ENCODE assay signal across 9 mouse cellular contexts in genomic region chr19:44245761-44246171, GRCm38 (mm10). TPM values are rescaled to one million over a fixed set of nuclear protein-coding genes. Genes with fewer than 3 reads are reported as not detected.
A peak's percentile ranks its signal among the peaks of the same experiment; 100 is the strongest.
DNase-seq lines count a peak whose midpoint lies in the region; ATAC-seq and TF ChIP-seq lines count a peak whose summit lies in the region.
"Had no signal": no experiment of that assay in that cellular context is flagged by ENCODE, and none has a peak within 500 bp of the region (broad histone marks: within the 10 kb centered on the region; RNA-seq: fewer than 3 reads in every experiment).

No protein-coding gene starts in this region.

- no peak overlapping the region for H3K4me3 ChIP-seq in embryonic facial prominence, embryonic 12.5 days
- 0 out of 2 replicates have a peak overlapping the region, but pooled peaks have one; percentile 50 for H3K4me3 ChIP-seq in hindbrain, embryonic 13.5 days
- H3K4me3 ChIP-seq in lung, adult 2 months (replicated peaks; ENCODE audit: extremely low read depth, low read depth, low read length) = peak overlapping the region; percentile 47
- H3K4me3 ChIP-seq in small intestine, adult 2 months (ENCODE audit: low read depth, low read length) = no peak overlapping the region
- H3K4me3 ChIP-seq: embryonic facial prominence, embryonic 15.5 days had no signal

- H3K36me3 ChIP-seq in embryonic facial prominence, embryonic 12.5 days = no peaks in the 10 kb centered on the region
- H3K36me3 ChIP-seq in hindbrain, embryonic 13.5 days = no peaks in the 10 kb centered on the region
- H3K36me3 ChIP-seq in small intestine, adult 2 months (ENCODE audit: control insufficient read depth, insufficient read depth, low read length) = no peaks in the 10 kb centered on the region
- H3K36me3 ChIP-seq: embryonic facial prominence, embryonic 15.5 days had no signal

- CTCF ChIA-PET in Patski (lab: Charles Lee) = interaction anchor here (0.7 to 4.5 kb wide), 11 partner anchors 9 to 174 kb away, joined by 3 to 21 read pairs (median 3); partner anchors contain the start of gene Scd2

- no peak for TF ChIP-seq POLR2A in lung, adult 2 months (IDR thresholded peaks at IDR 0.05; ENCODE audit: borderline replicate concordance, extremely low read depth, low read depth, low read length)
- TF ChIP-seq POLR2A in small intestine, adult 2 months (IDR thresholded peaks at IDR 0.05; ENCODE audit: low read depth, low read length) = no peak

- peak overlapping the region; percentile 67 for H3K4me2 ChIP-seq in embryonic facial prominence, embryonic 12.5 days (replicated peaks)
- peak overlapping the region; percentile 77; the same call in 1 of the 2 replicates for H3K4me2 ChIP-seq in hindbrain, embryonic 13.5 days

- no peaks in the 10 kb centered on the region for H3K9me3 ChIP-seq in embryonic facial prominence, embryonic 12.5 days
- H3K9me3 ChIP-seq in hindbrain, embryonic 13.5 days = no peaks in the 10 kb centered on the region
- H3K9me3 ChIP-seq: embryonic facial prominence, embryonic 15.5 days had no signal

- peak; percentile 34 to 38 for DNase-seq in layer of hippocampus, postnatal 10 days (ENCODE audit: low spot score in 2 of 2)
- no peak for DNase-seq in layer of hippocampus, adult 8-10 months (ENCODE audit: low spot score in 2 of 2)
- no peak for DNase-seq in Patski (ENCODE audit: low read depth, low spot score)
- DNase-seq in lung, adult 2 months = peak; percentile 33

- no peaks in the 10 kb centered on the region for H3K27me3 ChIP-seq in Patski
- H3K27me3 ChIP-seq in embryonic facial prominence, embryonic 12.5 days = no peaks in the 10 kb centered on the region
- no peaks in the 10 kb centered on the region for H3K27me3 ChIP-seq in hindbrain, embryonic 13.5 days
- H3K27me3 ChIP-seq in small intestine, adult 2 months (ENCODE audit: control insufficient read depth, insufficient read depth, low read length) = no peaks in the 10 kb centered on the region
- H3K27me3 ChIP-seq: embryonic facial prominence, embryonic 15.5 days had no signal

- in situ Hi-C loops in Patski (cut with MboI; ENCODE audit: low pct_unique_long_range_greater_than_20kb) = loop anchor here (5.0 kb wide), 2 partner anchors 52 to 172 kb away; no protein-coding TSS in a partner anchor

- peak; percentile 72 for TF ChIP-seq CTCF in Patski (IDR thresholded peaks at IDR 0.05)
- TF ChIP-seq CTCF in lung, adult 2 months (IDR thresholded peaks at IDR 0.05; ENCODE audit: insufficient read depth, low read length) = no peak
- TF ChIP-seq CTCF in small intestine, adult 2 months (IDR thresholded peaks at IDR 0.05; ENCODE audit: extremely low read depth, insufficient read length, insufficient replicate concordance, low read depth, low read length) = peak; percentile 31; the same call in 1 of the 2 replicates

- no peak for ATAC-seq in Patski
- ATAC-seq in embryonic facial prominence, embryonic 12.5 days (ENCODE audit: insufficient number of reproducible peaks, insufficient read depth, low FRiP score, low TSS enrichment) = no peak
- no peak for ATAC-seq in hindbrain, embryonic 13.5 days (ENCODE audit: low FRiP score)
- ATAC-seq in megakaryocyte-erythroid progenitor cell, adult 5-6 weeks (replicated peaks; ENCODE audit: low FRiP score, low TSS enrichment, poor library complexity, severe bottlenecking) = no peak

- no peak overlapping the region for H3K27ac ChIP-seq in embryonic facial prominence, embryonic 12.5 days
- no peak overlapping the region for H3K27ac ChIP-seq in hindbrain, embryonic 13.5 days
- no peak overlapping the region for H3K27ac ChIP-seq in small intestine, adult 2 months (ENCODE audit: insufficient read depth, low read depth, low read length)
- H3K27ac ChIP-seq: embryonic facial prominence, embryonic 15.5 days had no signal

- 3% methylated on average over 5 of the region's 5 CpGs for WGBS in embryonic facial prominence, embryonic 12.5 days
- 3% methylated on average over 5 of the region's 5 CpGs for WGBS in hindbrain, embryonic 13.5 days
- under 1% methylated on average over 5 of the region's 5 CpGs for WGBS in lung, adult 2 months
- WGBS in small intestine, adult 2 months = under 1% methylated on average over 5 of the region's 5 CpGs

- peaks cover 23% of the 10 kb centered on the region for H3K4me1 ChIP-seq in embryonic facial prominence, embryonic 12.5 days
- peaks cover 28% of the 10 kb centered on the region for H3K4me1 ChIP-seq in hindbrain, embryonic 13.5 days (replicated peaks)
- H3K4me1 ChIP-seq in lung, adult 2 months (ENCODE audit: control insufficient read depth, insufficient read depth, low read length) = peaks cover 8% of the 10 kb centered on the region
- H3K4me1 ChIP-seq in small intestine, adult 2 months (ENCODE audit: control insufficient read depth, insufficient read depth, insufficient read length, low read length) = peaks cover 7% of the 10 kb centered on the region

- H3K9ac ChIP-seq in embryonic facial prominence, embryonic 12.5 days = no peak overlapping the region
- no peak overlapping the region for H3K9ac ChIP-seq in hindbrain, embryonic 13.5 days
- H3K9ac ChIP-seq: embryonic facial prominence, embryonic 15.5 days had no signal

- POLR2A ChIA-PET in Patski (lab: Charles Lee) = interaction anchor here (0.6 to 1.3 kb wide), 3 partner anchors 48 to 267 kb away, joined by 3 to 7 read pairs (median 3); no protein-coding TSS in a partner anchor

RNA-seq across cellular contexts. Expression of gene Scd3, which starts 42.7 kb away (rescaled TPM):
- 1 to 10 TPM in 1 of 2 experiments, under 1 TPM in 1; 0.73 to 2.3 TPM for total RNA-seq in layer of hippocampus, postnatal 10 days (2021)
- total RNA-seq in layer of hippocampus, adult 8-10 months (2022) = 1 to 10 TPM; 2.7 to 4.1 (median 3.2) TPM
- 0.05 TPM for polyA plus RNA-seq in Patski (2021)
- polyA plus RNA-seq in embryonic facial prominence, embryonic 12.5 days (2016; fragmentation: Nextera tagmentation; extraction: Ambion mirVana) = 0.35 and 0.36 TPM in 2 replicates
- 3.5 and 4.4 TPM in 2 replicates for polyA plus RNA-seq in hindbrain, embryonic 13.5 days (2015; fragmentation: Nextera tagmentation; extraction: Ambion mirVana)
- 0.14 TPM in 1 of 2 replicates, not detected in the other for polyA plus RNA-seq in lung, adult 2 months (2012; rRNA removed)
- polyA plus RNA-seq in small intestine, adult 2 months (2012; rRNA removed) = not detected in 2 replicates
- total RNA-seq in megakaryocyte-erythroid progenitor cell, adult 5-6 weeks (2014; fragmentation: Nextera tagmentation) = not detected in 2 replicates
- not detected in 2 replicates for total RNA-seq in megakaryocyte-erythroid progenitor cell, adult 5-6 weeks (2017)

RNA-seq across cellular contexts. Expression of gene Scd2, which starts 47.7 kb away (rescaled TPM):
- 100 to 1,000 TPM; 715 to 736 TPM for total RNA-seq in layer of hippocampus, postnatal 10 days (2021)
- total RNA-seq in layer of hippocampus, adult 8-10 months (2022) = 100 to 1,000 TPM; 662 to 773 (median 703) TPM
- 152 TPM for polyA plus RNA-seq in Patski (2021)
- 294 and 311 TPM in 2 replicates for polyA plus RNA-seq in embryonic facial prominence, embryonic 12.5 days (2016; fragmentation: Nextera tagmentation; extraction: Ambion mirVana)
- polyA plus RNA-seq in hindbrain, embryonic 13.5 days (2015; fragmentation: Nextera tagmentation; extraction: Ambion mirVana) = 246 and 249 TPM in 2 replicates
- polyA plus RNA-seq in lung, adult 2 months (2012; rRNA removed) = 289 and 384 TPM in 2 replicates
- polyA plus RNA-seq in small intestine, adult 2 months (2012; rRNA removed) = 20.5 and 23.6 TPM in 2 replicates
- 56.2 and 62.2 TPM in 2 replicates for total RNA-seq in megakaryocyte-erythroid progenitor cell, adult 5-6 weeks (2014; fragmentation: Nextera tagmentation)
- 71.9 and 90.7 TPM in 2 replicates for total RNA-seq in megakaryocyte-erythroid progenitor cell, adult 5-6 weeks (2017)

RNA-seq across cellular contexts. Expression of gene Pkd2l1, which starts 53.5 kb away (rescaled TPM):
- under 1 TPM in 1 of 2 experiments, not detected in 1; 0.11 TPM for total RNA-seq in layer of hippocampus, postnatal 10 days (2021)
- total RNA-seq in layer of hippocampus, adult 8-10 months (2022) = under 1 TPM; 0.26 to 0.64 (median 0.34) TPM
- polyA plus RNA-seq in Patski (2021) = 0.03 TPM
- 0.09 TPM in 1 of 2 replicates, not detected in the other for polyA plus RNA-seq in embryonic facial prominence, embryonic 12.5 days (2016; fragmentation: Nextera tagmentation; extraction: Ambion mirVana)
- polyA plus RNA-seq in hindbrain, embryonic 13.5 days (2015; fragmentation: Nextera tagmentation; extraction: Ambion mirVana) = 0.13 and 0.34 TPM in 2 replicates
- 0.03 and 0.06 TPM in 2 replicates for polyA plus RNA-seq in lung, adult 2 months (2012; rRNA removed)
- 0.10 TPM in 1 of 2 replicates, not detected in the other for polyA plus RNA-seq in small intestine, adult 2 months (2012; rRNA removed)
- total RNA-seq in megakaryocyte-erythroid progenitor cell, adult 5-6 weeks (2014; fragmentation: Nextera tagmentation) = 0.04 TPM in 1 of 2 replicates, not detected in the other
- not detected in 2 replicates for total RNA-seq in megakaryocyte-erythroid progenitor cell, adult 5-6 weeks (2017)
- polyA plus RNA-seq: embryonic facial prominence, embryonic 15.5 days had no signal

Comparison
In these comparisons a context has a peak if more than half of its experiments do, and no peak if none do; other contexts are left out.
1. DNase-seq: peak in layer of hippocampus, postnatal 10 days (2 of 2) and lung, adult 2 months (single experiment); none in layer of hippocampus, adult 8-10 months (0 of 2) and Patski (single experiment).
2. H3K4me3 ChIP-seq: peak in hindbrain, embryonic 13.5 days (single experiment) and lung, adult 2 months (single experiment); none in embryonic facial prominence, embryonic 12.5 days (single experiment) and small intestine, adult 2 months (single experiment).